Mouse (Mus musculus) spleen, postnatal 0 days (tissue): ENCODE results near the gene Dscam. TPM values are rescaled to one million over a fixed set of nuclear protein-coding genes. Genes with fewer than 3 reads are reported as not detected.

Experiments
- polyA plus RNA-seq: library from polyadenylated mRNA; unstranded; fragments of >200 nt; fragmentation: Nextera tagmentation; extraction: Ambion mirVana; gene quantifications from 2 replicates; pipeline ENCODE4 v1.2.1, GENCODE M21; 2015

The Dscam gene
- polyA plus RNA-seq: 0.02 TPM in 1 of 2 replicates, not detected in the other

GRCm38 (mm10) chr16:97170513-97171081 lies at the start of gene Dscam:
Gene Dscam (minus strand): TSS chr16:97170752.

Other genes starting within 250 kb of the Dscam start
- gene Bace2, start 186.0 kb upstream of the Dscam start, polyA plus RNA-seq: 9.3 and 10.7 TPM in 2 replicates